Mouse (Mus musculus): Measurements from ENCODE around the gene Gm30191. TPM values are rescaled to one million over a fixed set of nuclear protein-coding genes. Genes with fewer than 3 reads are reported as not detected.

Gm30191 gene
- polyA plus RNA-seq, 1 experiment from 2014 or later = not detected

- H3K27me3 ChIP-seq (ENCODE audit: control insufficient read depth, insufficient read depth, low read length) = peaks cover 5% of the 10 kb centered on the region
- no peak overlapping the region for H3K4me2 ChIP-seq (replicated peaks; ENCODE audit: low read depth, low read length)
- ATAC-seq (ENCODE audit: low FRiP score, low TSS enrichment) = no peak
- WGBS = 79% methylated on average over 5 of the region's 5 CpGs
- H3K9ac ChIP-seq (ENCODE audit: low read depth, low read length) = no peak overlapping the region
- peaks cover 10% of the 10 kb centered on the region for H3K4me1 ChIP-seq (ENCODE audit: control insufficient read depth, insufficient read depth, low read length)
- H3K27ac ChIP-seq (ENCODE audit: low read depth, low read length) = no peak overlapping the region
- no peak overlapping the region for H3K4me3 ChIP-seq (ENCODE audit: low read length)
- H3K9me3 ChIP-seq (ENCODE audit: control insufficient read depth, low read length) = no peaks in the 10 kb centered on the region
- H3K36me3 ChIP-seq (ENCODE audit: control insufficient read depth, insufficient read depth, low read length) = no peaks in the 10 kb centered on the region
Measured at GRCm38 (mm10) chr4:134234876-134235275, 11.9 kb upstream of the Gm30191 start.

- no peaks in the 10 kb centered on the region for H3K36me3 ChIP-seq (ENCODE audit: control insufficient read depth, insufficient read depth, low read length)
- H3K9me3 ChIP-seq (ENCODE audit: control insufficient read depth, low read length) = no peaks in the 10 kb centered on the region
- peak overlapping the region; percentile 36 for H3K4me3 ChIP-seq (ENCODE audit: low read length)
- H3K27me3 ChIP-seq (ENCODE audit: control insufficient read depth, insufficient read depth, low read length) = peaks cover 5% of the 10 kb centered on the region
- WGBS = 22% methylated on average over 19 of the region's 19 CpGs
- H3K27ac ChIP-seq (ENCODE audit: low read depth, low read length) = 0 out of 2 replicates have a peak overlapping the region, but pooled peaks have one; percentile 42
- peak; percentile 40; the same call in 1 of the 2 replicates for ATAC-seq (ENCODE audit: low FRiP score, low TSS enrichment)
- peaks cover 10% of the 10 kb centered on the region for H3K4me1 ChIP-seq (ENCODE audit: control insufficient read depth, insufficient read depth, low read length)
- peak overlapping the region; percentile 54 for H3K9ac ChIP-seq (ENCODE audit: low read depth, low read length)
- H3K4me2 ChIP-seq (replicated peaks; ENCODE audit: low read depth, low read length) = peak overlapping the region; percentile 42
Measured at GRCm38 (mm10) chr4:134237582-134238278, 9.0 kb upstream of the Gm30191 start.

- Histone ChIP-seq H3K9me3 (ENCODE audit: control insufficient read depth, low read length) (no peaks in the 10 kb centered on the region), H3K36me3 (ENCODE audit: control insufficient read depth, insufficient read depth, low read length) (no peaks in the 10 kb centered on the region), H3K9ac (ENCODE audit: low read depth, low read length) (peak within 1 kb of the TSS; percentile 54), H3K4me2 (replicated peaks; ENCODE audit: low read depth, low read length) (peak within 1 kb of the TSS; percentile 42), H3K4me1 (ENCODE audit: control insufficient read depth, insufficient read depth, low read length) (peaks cover 10% of the 10 kb centered on the region), H3K27ac (ENCODE audit: low read depth, low read length) (0 out of 2 replicates have a peak within 1 kb of the TSS, but pooled peaks have one; percentile 42), H3K27me3 (ENCODE audit: control insufficient read depth, insufficient read depth, low read length) (peaks cover 5% of the 10 kb centered on the region), H3K4me3 (ENCODE audit: low read length) (peak within 1 kb of the TSS; percentile 36)
- ATAC-seq (ENCODE audit: low FRiP score, low TSS enrichment) = peak; percentile 82
- 3% methylated on average over 18 of the region's 18 CpGs for whole genome bisulfite sequencing
Measured at GRCm38 (mm10) chr4:134238279-134238651, 8.5 kb upstream of the Gm30191 start, which contains the start of gene Cnksr1. TSS of gene Cnksr1 (minus strand) at chr4:134238399.

GRCm38 (mm10) chr4:134238686-134239085 lies 8.0 kb upstream of the Gm30191 start:
- H3K36me3 ChIP-seq (ENCODE audit: control insufficient read depth, insufficient read depth, low read length) = 0 out of 2 replicates have a peak, but pooled peaks cover 2% of the 10 kb centered on the region
- peak overlapping the region; percentile 42 for H3K4me2 ChIP-seq (replicated peaks; ENCODE audit: low read depth, low read length)
- WGBS = 13% methylated on average over 10 of the region's 10 CpGs
- H3K27me3 ChIP-seq (ENCODE audit: control insufficient read depth, insufficient read depth, low read length) = peaks cover 5% of the 10 kb centered on the region
- H3K4me3 ChIP-seq (ENCODE audit: low read length) = peak overlapping the region; percentile 36
- peaks cover 10% of the 10 kb centered on the region for H3K4me1 ChIP-seq (ENCODE audit: control insufficient read depth, insufficient read depth, low read length)
- 0 out of 2 replicates have a peak overlapping the region, but pooled peaks have one; percentile 54 for H3K9ac ChIP-seq (ENCODE audit: low read depth, low read length)
- ATAC-seq (ENCODE audit: low FRiP score, low TSS enrichment) = no peak
- H3K9me3 ChIP-seq (ENCODE audit: control insufficient read depth, low read length) = no peaks in the 10 kb centered on the region
- no peak overlapping the region for H3K27ac ChIP-seq (ENCODE audit: low read depth, low read length)

GRCm38 (mm10) chr4:134243516-134244250 lies 3.1 kb upstream of the Gm30191 start, which contains the start of gene E130218I03Rik:
TSS of gene E130218I03Rik (plus strand) at chr4:134243662.
- ATAC-seq (ENCODE audit: low FRiP score, low TSS enrichment) = no peak
- Histone ChIP-seq H3K9ac (ENCODE audit: low read depth, low read length) (no peak within 1 kb of the TSS), H3K36me3 (ENCODE audit: control insufficient read depth, insufficient read depth, low read length) (0 out of 2 replicates have a peak, but pooled peaks cover 2% of the 10 kb centered on the region), H3K4me3 (ENCODE audit: low read length) (peak within 1 kb of the TSS; percentile 89; the same call in 1 of the 2 replicates), H3K27me3 (ENCODE audit: control insufficient read depth, insufficient read depth, low read length) (peaks cover 6% of the 10 kb centered on the region), H3K4me1 (ENCODE audit: control insufficient read depth, insufficient read depth, low read length) (0 out of 2 replicates have a peak, but pooled peaks cover 12% of the 10 kb centered on the region), H3K4me2 (replicated peaks; ENCODE audit: low read depth, low read length) (peak within 1 kb of the TSS; percentile 91), H3K27ac (ENCODE audit: low read depth, low read length) (no peak within 1 kb of the TSS), H3K9me3 (ENCODE audit: control insufficient read depth, low read length) (no peaks in the 10 kb centered on the region)
- 94% methylated on average over 17 of the region's 17 CpGs for WGBS

- H3K27ac ChIP-seq (ENCODE audit: low read depth, low read length) = no peak within 1 kb of the TSS
- peak within 1 kb of the TSS; percentile 84 for H3K9ac ChIP-seq (ENCODE audit: low read depth, low read length)
- H3K36me3 ChIP-seq (ENCODE audit: control insufficient read depth, insufficient read depth, low read length) = 0 out of 2 replicates have a peak, but pooled peaks cover 2% of the 10 kb centered on the region
- H3K4me2 ChIP-seq (replicated peaks; ENCODE audit: low read depth, low read length) = peak within 1 kb of the TSS; percentile 91
- H3K27me3 ChIP-seq (ENCODE audit: control insufficient read depth, insufficient read depth, low read length) = peaks cover 14% of the 10 kb centered on the region
- peak within 1 kb of the TSS; percentile 89 for H3K4me3 ChIP-seq (ENCODE audit: low read length)
- WGBS = under 1% methylated on average over 59 of the region's 60 CpGs
- peak; percentile 74 for ATAC-seq (ENCODE audit: low FRiP score, low TSS enrichment)
- 0 out of 2 replicates have a peak, but pooled peaks cover 18% of the 10 kb centered on the region for H3K4me1 ChIP-seq (ENCODE audit: control insufficient read depth, insufficient read depth, low read length)
- H3K9me3 ChIP-seq (ENCODE audit: control insufficient read depth, low read length) = no peaks in the 10 kb centered on the region
Measured at GRCm38 (mm10) chr4:134245148-134245843, 1.4 kb upstream of the Gm30191 start, which contains the start of gene Zfp593. TSS of gene Zfp593 (minus strand) at chr4:134245592.

- Histone ChIP-seq H3K9ac (ENCODE audit: low read depth, low read length) (peak overlapping the region; percentile 84; the same call in 1 of the 2 replicates), H3K36me3 (ENCODE audit: control insufficient read depth, insufficient read depth, low read length) (0 out of 2 replicates have a peak, but pooled peaks cover 2% of the 10 kb centered on the region), H3K4me2 (replicated peaks; ENCODE audit: low read depth, low read length) (no peak overlapping the region), H3K4me1 (ENCODE audit: control insufficient read depth, insufficient read depth, low read length) (peaks cover 25% of the 10 kb centered on the region; the same call in 1 of the 2 replicates), H3K27me3 (ENCODE audit: control insufficient read depth, insufficient read depth, low read length) (peaks cover 23% of the 10 kb centered on the region), H3K27ac (ENCODE audit: low read depth, low read length) (no peak overlapping the region), H3K9me3 (ENCODE audit: control insufficient read depth, low read length) (no peaks in the 10 kb centered on the region), H3K4me3 (ENCODE audit: low read length) (no peak overlapping the region)
- 46% methylated on average over 4 of the region's 4 CpGs for WGBS
- ATAC-seq (ENCODE audit: low FRiP score, low TSS enrichment) = no peak
Measured at GRCm38 (mm10) chr4:134246256-134246655, 479 bp upstream of the Gm30191 start.

- 1% methylated on average over 30 of the region's 30 CpGs for WGBS
- H3K9me3 ChIP-seq (ENCODE audit: control insufficient read depth, low read length) = no peaks in the 10 kb centered on the region
- peak overlapping the region; percentile 46 for H3K4me3 ChIP-seq (ENCODE audit: low read length)
- ATAC-seq (ENCODE audit: low FRiP score, low TSS enrichment) = peak; percentile 51
- peaks cover 45% of the 10 kb centered on the region; the same call in 1 of the 2 replicates for H3K4me1 ChIP-seq (ENCODE audit: control insufficient read depth, insufficient read depth, low read length)
- H3K27me3 ChIP-seq (ENCODE audit: control insufficient read depth, insufficient read depth, low read length) = peaks cover 48% of the 10 kb centered on the region
- peak overlapping the region; percentile 79 for H3K4me2 ChIP-seq (replicated peaks; ENCODE audit: low read depth, low read length)
- peak overlapping the region; percentile 50 for H3K9ac ChIP-seq (ENCODE audit: low read depth, low read length)
- H3K36me3 ChIP-seq (ENCODE audit: control insufficient read depth, insufficient read depth, low read length) = no peaks in the 10 kb centered on the region
- H3K27ac ChIP-seq (ENCODE audit: low read depth, low read length) = no peak overlapping the region
Measured at GRCm38 (mm10) chr4:134249651-134250050, 2.9 kb downstream of the Gm30191 start.

Data from kidney, embryonic 14.5 days (tissue).